Mouse (Mus musculus) kidney, adult 8-10 months (tissue): Measurements from ENCODE around the gene Slc39a7.
A peak's percentile ranks its signal among the peaks of the same experiment; 100 is the strongest.
"Not testable (repeated sequence)": the region's sequence is repeated elsewhere in the genome, so short reads cannot be mapped to it uniquely, and the experiment has no call there.

Experiments used
- DNase-seq, 2 experiments: peaks; one replicate each; pipeline ENCODE4 v3.0.0; 2022

Slc39a7 gene

GRCm38 (mm10) chr17:34029890-34030595 is 1.4 kb downstream of the Slc39a7 start:
- DNase-seq, result peak in 1 of 2 experiments; percentile 21

- DNase-seq, result peak in 1 of 2 experiments; percentile 17
Observed at GRCm38 (mm10) chr17:34029150-34029889, 2.2 kb downstream of the Slc39a7 start.

DNA sequence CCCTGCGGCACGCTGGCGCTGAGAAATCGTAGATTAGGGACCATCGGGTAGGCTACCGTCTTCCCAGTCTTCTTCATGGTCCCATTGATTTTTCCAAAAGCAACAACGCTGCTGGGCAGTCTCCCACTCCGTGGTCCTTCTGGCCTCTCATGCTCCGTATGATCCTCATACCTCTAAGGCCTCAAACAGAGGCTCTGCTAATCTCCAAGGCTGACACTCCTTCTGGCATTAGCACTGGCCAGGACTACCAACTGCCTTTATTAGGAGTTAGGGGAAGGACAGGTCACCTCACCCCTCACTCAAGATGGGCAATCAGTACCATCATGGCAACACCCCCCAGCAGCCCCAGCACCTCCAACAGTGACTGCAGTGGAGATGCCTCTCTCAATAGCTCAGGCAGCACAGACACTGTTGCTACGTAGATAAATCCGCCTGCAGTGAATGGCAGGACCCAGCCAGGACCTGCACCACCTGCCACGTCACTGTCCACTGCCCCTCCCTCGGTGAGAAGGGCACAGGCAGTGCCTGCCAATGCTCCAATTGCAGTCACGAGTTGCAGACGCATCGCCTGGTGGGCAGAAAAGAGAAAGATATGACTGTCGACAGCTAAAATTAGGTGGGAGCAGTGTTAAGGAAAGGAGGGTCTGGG is 2.9 kb downstream of the Slc39a7 start:
- DNase-seq, result peak in 1 of 2 experiments; percentile 14

DNA sequence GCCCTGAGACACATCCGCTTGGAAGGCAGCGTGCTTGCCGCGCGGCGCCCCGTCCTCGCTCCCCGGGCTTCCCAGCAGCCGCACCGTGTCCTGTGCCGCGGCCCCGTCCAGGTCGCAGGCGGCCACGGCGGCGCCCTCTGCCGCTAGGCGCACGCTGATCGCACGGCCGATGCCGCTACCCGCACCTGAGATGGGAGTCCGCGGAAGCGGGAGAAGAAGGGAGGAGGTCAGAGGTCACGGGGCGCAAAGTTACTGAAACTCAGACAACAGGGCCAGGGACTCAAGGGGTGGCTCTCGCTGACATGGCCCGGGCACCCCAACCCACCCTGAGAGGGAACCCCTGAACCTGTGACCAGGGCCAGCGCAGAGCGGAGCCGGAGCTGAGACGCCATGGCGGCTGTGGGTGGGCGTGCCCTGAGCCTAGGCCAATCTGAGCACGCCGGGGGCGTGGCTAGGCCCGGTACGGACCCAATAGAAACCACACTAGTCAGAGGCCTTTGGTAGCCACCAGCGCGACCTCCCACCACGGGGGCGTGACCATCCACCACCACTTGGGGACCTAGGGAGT is 3.7 kb downstream of the Slc39a7 start, which contains the start of gene H2-Ke6:
TSS of gene H2-Ke6 (minus strand) at position 405 of the 568 bp plus-strand sequence.
- DNase-seq, result peak; percentile 95 to 97

GRCm38 (mm10) chr17:34026917-34027655 is 4.4 kb downstream of the Slc39a7 start:
- peak; percentile 28 to 37 for DNase-seq

GRCm38 (mm10) chr17:34026221-34026620 is 5.3 kb downstream of the Slc39a7 start:
- peak in 1 of 2 experiments; percentile 15 for DNase-seq

GRCm38 (mm10) chr17:34025756-34026151 is 5.7 kb downstream of the Slc39a7 start:
- no peak for DNase-seq

DNA sequence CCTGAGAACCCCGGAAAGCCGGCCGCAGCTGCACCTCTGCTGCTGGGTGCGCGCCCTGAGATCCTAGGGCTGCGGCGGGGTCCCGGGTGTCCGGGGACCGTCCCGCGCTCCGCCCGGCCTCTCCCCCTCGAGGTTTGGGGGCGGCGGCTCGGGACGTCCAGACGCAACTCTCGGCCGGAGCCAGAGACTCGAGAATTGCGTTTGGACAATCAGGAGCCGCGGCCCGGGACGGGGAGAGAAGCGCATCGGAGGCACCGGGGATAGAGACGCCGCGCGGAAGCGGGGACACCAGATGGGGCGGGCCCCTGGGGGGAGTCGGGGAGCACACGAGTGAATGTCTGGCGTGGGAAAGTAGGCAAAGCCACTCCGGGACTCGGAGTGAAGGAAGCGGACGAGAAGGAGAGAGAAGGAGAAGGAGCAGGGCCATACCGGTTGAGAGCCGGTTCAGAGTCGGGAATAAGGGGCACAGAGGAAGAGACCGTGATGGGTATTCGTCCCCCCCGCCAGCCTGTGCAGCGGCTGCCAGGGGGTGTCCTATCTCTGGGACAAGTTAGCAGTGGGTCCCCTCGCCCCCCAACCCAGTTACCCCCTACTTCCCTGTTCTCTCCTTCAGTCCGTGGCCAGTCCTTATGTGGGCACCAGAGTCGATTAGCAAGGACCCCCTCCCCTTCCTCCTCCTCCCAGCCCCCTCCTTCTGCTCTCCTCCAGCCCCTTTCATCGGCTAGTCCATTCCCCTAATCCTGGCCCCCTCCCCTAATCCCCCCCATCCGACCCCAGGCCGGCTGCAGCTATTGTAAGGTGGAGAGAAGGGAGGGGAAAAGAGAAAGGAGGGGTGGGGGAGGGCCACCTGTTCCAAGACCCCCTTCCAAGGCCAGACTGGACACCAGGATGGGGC is 6.4 kb downstream of the Slc39a7 start:
- no peak for DNase-seq

DNA sequence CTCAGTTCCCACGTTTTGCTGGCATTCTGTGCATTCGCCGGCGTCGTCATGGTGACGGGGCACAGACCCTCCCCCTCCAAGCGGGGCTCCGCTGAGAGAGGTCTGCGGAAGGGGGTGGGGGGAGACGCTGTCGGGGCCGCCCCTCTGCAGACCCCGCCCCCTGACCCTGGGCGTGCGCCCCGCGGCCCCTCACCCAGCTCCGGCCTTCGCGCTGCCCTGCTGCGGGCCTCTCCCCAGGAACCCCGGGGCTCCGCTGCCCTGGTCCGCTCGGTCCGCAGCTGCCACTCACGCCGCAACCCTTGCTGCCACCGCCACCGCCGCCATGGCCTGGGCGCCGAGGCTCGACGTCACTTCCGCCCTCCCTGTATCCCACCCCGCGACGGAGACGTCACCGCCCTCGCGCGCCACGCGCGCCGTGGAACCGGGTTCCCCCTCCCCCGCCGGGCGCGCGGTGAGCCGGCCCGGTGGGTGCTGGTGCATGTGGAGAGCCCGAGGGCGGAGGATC is 7.1 kb downstream of the Slc39a7 start, which contains the start of gene Ring1:
TSS of gene Ring1 (minus strand) at position 364 of the 505 bp plus-strand sequence.
- DNase-seq, result peak; percentile 67 to 79

DNA sequence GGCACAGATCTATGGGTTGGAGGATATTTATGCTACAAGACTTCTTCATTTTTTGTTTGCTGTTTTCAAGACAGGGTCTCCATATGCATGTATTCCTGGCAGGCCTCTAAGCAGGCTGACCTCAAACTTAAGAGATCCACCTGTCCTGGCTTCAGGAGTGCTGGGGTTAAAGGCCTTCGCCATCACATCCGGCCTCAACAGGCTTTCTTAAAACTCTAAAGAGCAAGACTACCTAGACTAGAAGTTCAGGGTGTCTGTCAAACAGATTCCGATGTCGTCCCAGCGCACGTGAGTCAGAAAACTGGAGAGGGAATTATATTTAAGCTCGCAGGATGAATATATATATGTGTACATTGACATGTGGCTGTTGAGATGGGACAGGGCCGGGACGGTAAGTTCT is 7.8 kb downstream of the Slc39a7 start:
- no peak for DNase-seq

DNA sequence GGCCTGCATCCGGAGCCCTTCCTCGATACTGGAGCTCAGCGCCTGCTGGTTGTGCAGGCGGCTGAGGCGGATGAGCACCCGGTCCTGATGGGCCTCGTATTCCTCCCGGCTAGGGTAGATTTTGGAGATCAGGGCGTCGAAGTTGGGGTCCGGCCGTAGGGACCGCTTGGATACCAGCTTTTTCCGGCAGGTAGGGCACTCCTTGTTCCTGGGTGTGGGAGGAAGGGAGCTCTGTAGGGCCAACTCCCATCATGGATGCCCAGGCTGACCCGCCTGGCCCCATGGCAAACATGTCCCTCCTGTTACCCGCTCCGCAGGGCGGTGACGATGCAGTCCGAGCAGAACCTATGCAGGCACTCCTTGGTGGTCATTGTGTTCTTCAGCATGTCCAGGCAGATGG is 8.5 kb downstream of the Slc39a7 start:
- no peak for DNase-seq

DNA sequence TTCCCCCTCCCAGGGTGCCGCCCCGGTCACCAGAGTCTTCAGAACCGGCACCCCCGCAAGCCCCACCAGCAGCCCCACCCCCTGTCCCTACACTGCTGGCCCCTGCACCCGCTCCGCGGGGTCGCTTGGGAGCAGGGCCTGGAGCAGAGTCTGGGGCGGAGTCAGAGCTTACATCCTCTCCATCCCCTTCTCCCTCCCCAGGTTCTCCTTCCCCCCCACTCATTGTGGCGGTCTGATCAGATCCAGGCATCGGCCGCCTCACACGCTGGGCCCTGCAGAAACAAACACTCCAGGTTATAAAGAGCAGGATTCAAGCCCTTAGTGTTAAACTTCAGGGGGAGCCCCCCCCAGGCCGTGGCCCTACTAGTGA is 9.1 kb downstream of the Slc39a7 start:
- no peak for DNase-seq

GRCm38 (mm10) chr17:34021539-34022413 is 9.7 kb downstream of the Slc39a7 start:
- no peak for DNase-seq

GRCm38 (mm10) chr17:34013436-34013835 is 18.0 kb downstream of the Slc39a7 start:
- no peak for DNase-seq

DNA sequence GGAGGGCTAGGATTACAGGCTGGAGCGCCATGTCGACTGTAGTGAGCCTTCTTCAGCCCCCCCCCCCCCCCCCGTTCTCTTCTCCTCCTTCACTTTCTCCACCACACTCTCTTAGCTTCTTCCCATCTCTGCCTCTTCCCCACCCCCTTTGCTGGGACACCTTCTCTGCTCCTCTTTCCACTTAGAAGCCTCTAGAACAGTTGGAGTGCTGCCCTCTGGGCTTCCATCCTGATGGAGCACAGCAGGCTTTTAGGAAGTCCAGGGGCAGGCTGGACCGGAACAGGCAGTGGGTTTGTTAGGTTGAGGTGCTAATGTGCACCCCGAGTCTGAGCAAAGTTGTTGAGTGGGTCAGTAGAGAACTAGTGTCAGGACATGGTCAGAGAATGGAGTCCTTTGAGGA is 21.3 kb downstream of the Slc39a7 start:
- no peak for DNase-seq

GRCm38 (mm10) chr17:34006570-34006969 is 24.9 kb downstream of the Slc39a7 start:
- no peak for DNase-seq

- no peak for DNase-seq
Observed at GRCm38 (mm10) chr17:34003426-34003825, 28.1 kb downstream of the Slc39a7 start.

GRCm38 (mm10) chr17:34000796-34001195 is 30.7 kb downstream of the Slc39a7 start:
- not testable (repeated sequence) for DNase-seq

DNA sequence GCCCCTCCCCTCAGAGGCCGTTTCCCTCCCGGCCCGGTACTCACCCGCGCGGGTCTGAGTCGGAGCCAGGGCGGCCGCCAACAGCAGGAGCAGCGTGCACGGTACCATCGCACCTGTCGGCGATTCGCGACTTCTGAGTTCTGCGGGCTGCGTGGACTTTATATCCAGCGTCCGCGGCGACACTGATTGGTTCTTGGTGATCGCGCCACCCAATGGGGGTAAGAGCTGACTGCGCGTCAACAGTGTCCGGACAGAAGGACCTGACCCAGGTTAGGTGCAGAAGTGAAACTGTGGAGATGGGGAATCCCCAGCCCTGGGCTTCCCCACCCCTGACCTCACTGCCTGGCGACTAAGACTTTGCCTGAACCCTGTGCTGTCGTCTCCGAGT is 31.3 kb downstream of the Slc39a7 start, which contains the start of gene H2-K1:
TSS of gene H2-K1 (minus strand) at position 198 of the 388 bp plus-strand sequence.
- peak; percentile 94 to 95 for DNase-seq
